Mouse (Mus musculus): ENCODE measurements at regions not wholly inside any gene's neighbourhood (a gene's known extent, or its start where the extent isn't known, plus 50 kb on each side); places are given as distances from the start of the nearest gene placed in this dataset.

DNA sequence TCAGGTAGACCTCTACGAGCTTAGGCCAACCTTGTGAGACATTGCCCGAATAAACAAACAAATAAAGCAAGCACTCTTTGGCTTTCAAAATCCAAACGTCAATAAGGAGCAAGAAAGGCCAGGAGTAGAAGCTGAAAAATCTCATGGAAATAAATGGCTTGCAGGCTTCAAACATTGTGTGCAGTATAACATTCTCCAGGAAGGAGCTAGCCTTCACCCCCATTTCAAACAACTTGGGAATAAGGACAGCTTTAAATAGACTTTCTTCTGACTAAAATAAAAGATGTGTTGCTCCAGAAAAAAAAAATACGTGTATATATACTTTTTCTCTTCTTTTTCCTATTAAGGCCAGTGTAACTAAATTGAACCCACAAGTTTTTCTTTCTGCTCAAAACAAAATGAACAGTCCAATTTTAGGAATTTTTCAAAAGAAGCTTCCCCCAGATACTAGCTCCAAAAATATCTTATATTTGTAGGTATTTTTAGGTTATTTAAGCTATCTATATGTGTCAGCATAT, 196.2 kb upstream of the Arpp21 start:
- Histone ChIP-seq H3K27ac (replicated peaks) (no peak overlapping the region), H3K4me2 (replicated peaks) (no peak overlapping the region), H3K4me1 (no peaks in the 10 kb centered on the region), H3K36me3 (no peaks in the 10 kb centered on the region), H3K4me3 (replicated peaks) (no peak overlapping the region), H3K9me3 (replicated peaks) (no peaks in the 10 kb centered on the region), H3K27me3 (no peaks in the 10 kb centered on the region), H3K9ac (no peak overlapping the region)
- 73% methylated on average over 4 of the region's 4 CpGs for WGBS
- ATAC-seq (ENCODE audit: insufficient number of reproducible peaks, low FRiP score, low TSS enrichment, low read depth), result no peak

DNA sequence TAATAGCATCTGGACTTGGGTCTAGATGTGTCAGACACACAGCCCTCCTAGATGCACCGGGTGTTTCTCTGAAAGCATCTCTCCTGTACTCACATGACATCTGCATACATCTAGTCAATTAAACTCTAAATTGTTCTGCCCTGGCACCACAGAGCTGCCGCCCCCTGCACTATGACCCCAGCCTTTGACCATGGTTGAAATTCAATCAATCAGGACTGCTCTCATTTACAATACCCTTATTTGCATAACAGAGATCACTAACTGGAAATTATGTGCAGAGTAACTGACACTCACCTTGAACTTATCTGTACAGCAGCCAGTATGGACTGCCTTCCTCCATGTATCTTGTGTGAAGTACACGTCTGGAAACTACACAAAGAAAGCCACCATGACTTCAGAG, 193.5 kb upstream of the Arpp21 start:
- Histone ChIP-seq H3K36me3 (no peaks in the 10 kb centered on the region), H3K4me3 (replicated peaks) (no peak overlapping the region), H3K27me3 (no peaks in the 10 kb centered on the region), H3K27ac (replicated peaks) (no peak overlapping the region), H3K9ac (no peak overlapping the region), H3K4me1 (no peaks in the 10 kb centered on the region), H3K9me3 (replicated peaks) (no peaks in the 10 kb centered on the region), H3K4me2 (replicated peaks) (no peak overlapping the region)
- 74% methylated on average over 3 of the region's 3 CpGs for WGBS
- no peak for ATAC-seq (ENCODE audit: insufficient number of reproducible peaks, low FRiP score, low TSS enrichment, low read depth)

DNA sequence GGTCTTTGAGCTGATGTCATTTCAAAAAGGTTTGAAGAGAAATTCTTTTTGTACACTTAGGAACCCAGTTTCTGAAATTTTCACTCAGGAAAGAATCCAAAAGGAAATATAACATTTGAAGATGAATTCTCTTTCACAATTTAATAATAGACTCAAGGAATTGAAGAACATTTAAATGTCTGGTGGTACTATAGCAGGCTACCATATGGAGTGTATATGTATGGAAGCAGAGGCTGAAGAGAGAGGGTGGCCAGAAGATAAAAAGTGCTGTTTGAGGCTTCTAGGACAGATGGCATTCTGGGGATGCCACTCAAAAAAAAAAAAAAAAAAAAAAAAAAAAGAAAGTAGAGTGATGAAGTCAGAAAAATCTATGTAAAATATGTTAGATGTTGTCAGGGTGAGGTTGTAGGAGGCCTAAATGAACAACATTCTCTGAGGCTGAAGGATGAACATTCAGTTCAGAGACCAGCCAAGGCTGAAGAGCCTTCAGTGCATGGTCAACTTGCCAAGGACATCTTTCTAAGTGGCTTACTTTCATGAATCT, 170.1 kb upstream of the Arpp21 start:
- no peaks in the 10 kb centered on the region for H3K27me3 ChIP-seq
- no peak overlapping the region for H3K27ac ChIP-seq (replicated peaks)
- H3K9ac ChIP-seq, result no peak overlapping the region
- no peak overlapping the region for H3K4me2 ChIP-seq (replicated peaks)
- no peak for ATAC-seq (ENCODE audit: insufficient number of reproducible peaks, low FRiP score, low TSS enrichment, low read depth)
- H3K9me3 ChIP-seq (replicated peaks), result no peaks in the 10 kb centered on the region
- H3K4me1 ChIP-seq, result no peaks in the 10 kb centered on the region
- no peaks in the 10 kb centered on the region for H3K36me3 ChIP-seq
- H3K4me3 ChIP-seq (replicated peaks), result no peak overlapping the region

DNA sequence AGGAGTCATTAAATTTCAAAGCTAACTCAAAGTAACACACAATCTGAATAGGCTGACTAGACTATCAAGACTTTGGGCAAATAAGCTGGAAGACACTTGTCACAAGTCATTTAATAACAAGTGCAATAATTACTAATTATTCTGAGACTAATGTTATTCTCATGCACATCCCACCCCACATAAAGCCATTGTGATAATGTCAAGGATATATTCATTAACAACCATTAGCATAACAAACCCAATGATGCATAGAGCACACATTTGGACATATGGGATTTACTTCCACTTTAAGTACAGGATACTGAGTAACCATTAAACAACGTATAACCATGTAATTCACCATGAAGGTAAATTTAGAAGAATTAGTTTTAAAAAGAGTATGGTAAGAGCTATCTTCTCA, 135.0 kb upstream of the Arpp21 start:
- WGBS, result 57% methylated on average over 1 of the region's 1 CpGs
- Histone ChIP-seq H3K4me1 (no peaks in the 10 kb centered on the region), H3K9me3 (replicated peaks) (no peaks in the 10 kb centered on the region), H3K4me3 (replicated peaks) (no peak overlapping the region), H3K4me2 (replicated peaks) (no peak overlapping the region), H3K36me3 (no peaks in the 10 kb centered on the region), H3K9ac (no peak overlapping the region), H3K27ac (replicated peaks) (no peak overlapping the region), H3K27me3 (no peaks in the 10 kb centered on the region)
- ATAC-seq (ENCODE audit: insufficient number of reproducible peaks, low FRiP score, low TSS enrichment, low read depth), result no peak

DNA sequence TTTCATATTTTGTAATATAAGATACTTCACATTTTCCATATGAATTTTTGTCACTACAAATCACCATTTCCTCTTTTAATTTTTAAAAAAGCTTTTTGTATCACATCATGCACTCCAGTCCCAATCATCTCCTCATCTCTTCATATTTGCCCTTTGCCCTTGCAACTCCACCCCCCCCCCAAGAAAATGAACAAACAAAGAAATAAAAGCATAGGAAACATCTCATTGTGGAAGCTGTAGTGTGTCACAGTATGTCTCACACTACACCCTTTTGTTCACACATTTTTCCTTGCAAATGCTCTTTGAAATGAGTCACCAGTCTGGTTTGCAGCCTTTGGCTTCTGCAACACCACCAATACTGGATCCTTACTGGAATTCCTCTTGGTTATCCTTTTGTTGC, 131.6 kb upstream of the Arpp21 start:
- no peak overlapping the region for H3K27ac ChIP-seq (replicated peaks)

DNA sequence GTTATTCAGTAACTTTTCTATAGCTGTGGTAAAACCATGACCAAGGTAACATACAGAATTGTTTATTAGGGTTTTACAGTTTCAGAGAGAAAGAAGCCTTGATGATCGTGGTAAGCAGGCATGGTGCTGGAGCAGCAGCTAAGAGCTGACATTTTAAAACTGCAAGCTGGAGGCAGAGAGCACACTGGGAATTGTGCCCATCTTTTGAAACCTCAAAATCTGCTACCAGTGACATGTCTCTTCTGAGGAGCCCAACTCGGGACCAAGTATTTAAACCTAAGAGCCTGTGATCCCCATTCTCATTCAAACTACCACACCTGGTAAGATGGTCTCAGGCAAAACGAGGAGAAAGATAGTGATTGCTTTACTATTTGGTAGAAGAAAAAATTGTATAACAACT, 125.6 kb upstream of the Arpp21 start:
- no peaks in the 10 kb centered on the region for H3K27me3 ChIP-seq
- no peak for ATAC-seq (ENCODE audit: insufficient number of reproducible peaks, low FRiP score, low TSS enrichment, low read depth)
- WGBS, result 84% methylated on average over 3 of the region's 3 CpGs

More for the DNA sequence above, 131.6 kb upstream of the Arpp21 start:
- Histone ChIP-seq H3K27me3 (no peaks in the 10 kb centered on the region), H3K4me1 (no peaks in the 10 kb centered on the region), H3K9ac (no peak overlapping the region), H3K4me2 (replicated peaks) (no peak overlapping the region), H3K36me3 (no peaks in the 10 kb centered on the region), H3K9me3 (replicated peaks) (no peaks in the 10 kb centered on the region), H3K4me3 (replicated peaks) (no peak overlapping the region)
- no peak for ATAC-seq (ENCODE audit: insufficient number of reproducible peaks, low FRiP score, low TSS enrichment, low read depth)

DNA sequence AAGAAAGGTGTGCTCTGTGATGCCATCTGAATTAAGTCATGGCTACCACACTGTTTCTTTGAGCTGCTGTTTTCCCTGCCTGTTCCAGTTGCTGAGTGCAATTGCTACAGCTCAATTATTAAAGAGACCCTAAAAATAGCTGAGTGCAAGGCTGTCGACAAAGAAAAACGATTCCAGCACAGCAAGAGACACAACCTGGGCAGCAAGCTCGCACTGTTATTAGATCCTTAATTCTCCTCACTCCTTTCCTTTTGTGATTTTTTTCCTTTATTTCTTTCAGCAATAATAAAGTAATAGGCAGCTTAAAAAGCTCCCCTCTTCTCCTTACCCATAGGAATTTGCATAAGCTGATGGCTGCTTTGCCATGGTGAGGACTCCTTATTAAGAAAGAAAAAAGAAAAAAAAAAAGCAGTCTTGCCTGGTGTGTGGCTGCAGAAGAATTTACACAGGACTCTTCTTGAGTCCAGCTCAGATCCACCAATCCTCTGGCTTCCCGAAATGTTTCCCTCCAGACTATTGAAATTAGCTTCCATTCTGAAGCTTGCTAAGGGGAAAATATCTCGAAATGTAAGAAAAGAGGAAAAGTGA, 123.1 kb upstream of the Arpp21 start:
- Histone ChIP-seq H3K4me3 (replicated peaks) (no peak overlapping the region), H3K27me3 (no peaks in the 10 kb centered on the region), H3K27ac (replicated peaks) (no peak overlapping the region), H3K9ac (no peak overlapping the region), H3K9me3 (replicated peaks) (no peaks in the 10 kb centered on the region), H3K36me3 (no peaks in the 10 kb centered on the region), H3K4me2 (replicated peaks) (no peak overlapping the region), H3K4me1 (no peaks in the 10 kb centered on the region)
- WGBS, result 64% methylated on average over 5 of the region's 5 CpGs
- no peak for ATAC-seq (ENCODE audit: insufficient number of reproducible peaks, low FRiP score, low TSS enrichment, low read depth)

More for the DNA sequence above, 125.6 kb upstream of the Arpp21 start:
- Histone ChIP-seq H3K9ac (no peak overlapping the region), H3K4me3 (replicated peaks) (no peak overlapping the region), H3K27ac (replicated peaks) (no peak overlapping the region), H3K4me2 (replicated peaks) (no peak overlapping the region), H3K9me3 (replicated peaks) (no peaks in the 10 kb centered on the region), H3K4me1 (no peaks in the 10 kb centered on the region), H3K36me3 (no peaks in the 10 kb centered on the region)

DNA sequence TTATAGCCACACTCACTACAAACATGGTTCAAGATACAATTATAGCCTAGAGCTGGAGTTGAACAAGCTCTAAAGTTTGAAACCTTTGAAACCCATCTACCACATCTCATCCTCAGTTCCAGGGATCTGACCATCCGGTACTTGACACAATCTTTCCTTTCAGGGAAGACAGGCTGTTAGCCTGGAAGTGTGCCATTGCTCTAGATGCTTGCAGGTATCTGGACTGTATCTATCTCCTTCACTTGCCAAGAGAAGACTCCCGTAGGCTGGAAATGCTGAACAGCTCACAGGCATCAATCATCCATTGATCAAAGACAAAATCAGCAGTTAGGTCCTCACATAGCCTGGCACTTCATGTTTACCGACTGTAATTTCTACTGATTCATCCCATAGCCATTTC, 117.5 kb upstream of the Arpp21 start:
- WGBS, result 71% methylated on average over 3 of the region's 3 CpGs

DNA sequence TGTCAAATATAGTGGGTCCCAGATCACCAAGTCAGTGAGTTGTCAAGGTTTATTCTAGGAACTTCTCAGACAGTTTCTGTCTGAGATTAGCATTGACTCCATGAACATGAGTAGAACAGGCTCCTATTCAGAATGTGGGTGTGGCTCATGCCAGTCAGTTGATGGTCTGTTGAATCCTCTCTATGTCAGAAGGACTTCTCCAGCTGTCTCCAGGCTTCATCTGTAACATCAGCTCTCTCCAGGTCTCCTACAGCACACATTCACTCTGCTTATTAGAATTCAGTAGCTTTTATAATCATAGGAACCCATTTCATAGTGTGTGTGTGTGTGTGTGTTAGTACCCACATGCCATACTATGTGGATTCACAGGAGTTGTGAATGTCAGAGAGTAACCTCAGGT, 113.2 kb upstream of the Arpp21 start:
- Histone ChIP-seq H3K36me3 (no peaks in the 10 kb centered on the region), H3K4me2 (replicated peaks) (no peak overlapping the region), H3K4me3 (replicated peaks) (no peak overlapping the region), H3K27ac (replicated peaks) (no peak overlapping the region), H3K9me3 (replicated peaks) (no peaks in the 10 kb centered on the region), H3K4me1 (no peaks in the 10 kb centered on the region), H3K27me3 (no peaks in the 10 kb centered on the region), H3K9ac (no peak overlapping the region)
- ATAC-seq (ENCODE audit: insufficient number of reproducible peaks, low FRiP score, low TSS enrichment, low read depth), result no peak

More for the DNA sequence above, 117.5 kb upstream of the Arpp21 start:
- no peak overlapping the region for H3K9ac ChIP-seq
- no peak overlapping the region for H3K4me2 ChIP-seq (replicated peaks)
- no peaks in the 10 kb centered on the region for H3K4me1 ChIP-seq
- no peaks in the 10 kb centered on the region for H3K36me3 ChIP-seq
- H3K27me3 ChIP-seq, result no peaks in the 10 kb centered on the region
- ATAC-seq (ENCODE audit: insufficient number of reproducible peaks, low FRiP score, low TSS enrichment, low read depth), result no peak
- H3K9me3 ChIP-seq (replicated peaks), result no peaks in the 10 kb centered on the region
- no peak overlapping the region for H3K27ac ChIP-seq (replicated peaks)
- no peak overlapping the region for H3K4me3 ChIP-seq (replicated peaks)

DNA sequence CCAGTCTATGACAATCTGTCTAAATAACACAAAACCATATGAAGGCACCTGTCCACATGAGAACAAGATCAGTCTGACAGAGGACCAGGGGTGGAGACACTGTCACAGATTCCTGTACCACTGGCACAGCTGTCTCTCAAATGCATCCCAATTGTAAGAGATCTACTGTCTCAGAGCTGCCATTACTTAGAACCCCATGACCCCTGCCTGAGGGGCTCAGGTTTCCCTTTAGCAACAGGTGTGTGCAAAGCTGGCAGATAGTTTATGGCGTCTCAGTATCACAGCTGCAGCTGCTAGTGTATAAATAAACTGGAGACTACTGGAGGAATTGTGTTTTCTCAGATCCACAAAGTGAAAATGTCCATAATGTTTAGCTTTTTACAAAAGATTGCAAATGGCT, 109.1 kb upstream of the Arpp21 start:
- H3K9me3 ChIP-seq (replicated peaks), result no peaks in the 10 kb centered on the region
- H3K27ac ChIP-seq (replicated peaks), result no peak overlapping the region
- H3K4me1 ChIP-seq, result no peaks in the 10 kb centered on the region
- H3K36me3 ChIP-seq, result no peaks in the 10 kb centered on the region
- peak; percentile 65 for ATAC-seq (ENCODE audit: insufficient number of reproducible peaks, low FRiP score, low TSS enrichment, low read depth)
- no peak overlapping the region for H3K9ac ChIP-seq
- 36% methylated on average over 1 of the region's 1 CpGs for WGBS
- H3K4me2 ChIP-seq (replicated peaks), result no peak overlapping the region
- H3K4me3 ChIP-seq (replicated peaks), result no peak overlapping the region
- H3K27me3 ChIP-seq, result no peaks in the 10 kb centered on the region

DNA sequence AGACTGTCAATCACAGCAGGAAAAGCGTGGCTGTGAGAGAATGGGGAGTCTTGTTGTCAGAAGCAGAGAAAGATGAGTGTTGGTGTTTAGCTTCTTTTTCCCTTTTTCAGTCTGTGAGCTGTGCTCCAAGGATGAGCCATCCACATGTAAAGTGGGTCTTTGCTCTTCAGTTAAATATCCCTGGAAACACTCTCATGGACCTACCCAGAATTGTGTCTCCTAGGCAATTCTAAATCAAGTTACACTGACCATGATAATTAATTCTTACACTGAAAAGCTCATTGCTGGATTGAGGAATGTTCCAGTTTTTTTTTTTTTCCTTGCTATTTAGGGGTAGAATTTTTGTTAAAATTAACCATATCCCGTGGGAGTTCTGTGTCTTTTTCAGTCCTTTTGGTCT, 104.6 kb upstream of the Arpp21 start:
- H3K4me3 ChIP-seq (replicated peaks), result no peak overlapping the region
- H3K4me1 ChIP-seq, result no peaks in the 10 kb centered on the region
- H3K27me3 ChIP-seq, result no peaks in the 10 kb centered on the region
- no peak for ATAC-seq (ENCODE audit: insufficient number of reproducible peaks, low FRiP score, low TSS enrichment, low read depth)
- no peaks in the 10 kb centered on the region for H3K9me3 ChIP-seq (replicated peaks)
- H3K36me3 ChIP-seq, result no peaks in the 10 kb centered on the region
- H3K27ac ChIP-seq (replicated peaks), result no peak overlapping the region
- 63% methylated on average over 2 of the region's 2 CpGs for WGBS
- no peak overlapping the region for H3K9ac ChIP-seq
- H3K4me2 ChIP-seq (replicated peaks), result no peak overlapping the region

DNA sequence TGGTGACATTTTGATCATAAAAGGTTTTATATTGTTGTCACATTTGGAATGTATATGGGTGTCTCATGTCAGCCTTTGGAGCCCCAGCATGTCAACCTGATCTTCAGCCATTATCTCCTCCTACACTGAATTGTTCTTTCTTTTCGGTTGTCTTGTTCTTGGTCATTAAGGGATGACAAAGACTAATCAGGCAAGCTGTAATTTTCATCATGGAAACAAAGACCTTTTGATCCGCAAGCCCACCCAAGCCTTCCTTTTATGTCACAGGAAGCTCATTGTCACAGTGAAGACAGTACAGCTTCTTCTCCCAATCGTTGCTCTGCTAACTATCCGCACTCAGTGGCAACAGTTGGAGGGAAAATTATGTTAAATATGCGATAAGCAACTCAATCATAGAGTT, 84.3 kb upstream of the Arpp21 start:
- Histone ChIP-seq H3K4me2 (replicated peaks) (no peak overlapping the region), H3K9me3 (replicated peaks) (no peaks in the 10 kb centered on the region), H3K9ac (no peak overlapping the region), H3K27me3 (no peaks in the 10 kb centered on the region), H3K4me1 (no peaks in the 10 kb centered on the region), H3K36me3 (no peaks in the 10 kb centered on the region), H3K4me3 (replicated peaks) (no peak overlapping the region), H3K27ac (replicated peaks) (no peak overlapping the region)
- 65% methylated on average over 5 of the region's 5 CpGs for WGBS
- ATAC-seq (ENCODE audit: insufficient number of reproducible peaks, low FRiP score, low TSS enrichment, low read depth), result no peak
